Mouse (Mus musculus) Patski (cell line): ENCODE measurements at regions not wholly inside any gene's neighbourhood (a gene's known extent, or its start where the extent isn't known, plus 50 kb on each side); places are given as distances from the start of the nearest gene placed in this dataset.
"Not testable (repeated sequence)": the region's sequence is repeated elsewhere in the genome, so short reads cannot be mapped to it uniquely, and the experiment has no call there.

Experiments used
- ATAC-seq: fragments of 100-300 bp; one replicate; pipeline ENCODE4 v1.8.0; 2021
- CTCF ChIA-PET: fragments of 350-600 bp; sonication (Branson Sonifier 250); formaldehyde crosslinking; loops from one replicate; lab custom pipeline; 2022; ENCODE audit warnings: inconsistent platforms; lab: Charles Lee
- POLR2A ChIA-PET: fragments of 350-600 bp; sonication (Branson Sonifier 250); formaldehyde crosslinking; loops from one replicate; lab custom pipeline; 2022; ENCODE audit warnings: antibody characterized with exemption, inconsistent platforms; lab: Charles Lee
- DNase-seq: peaks from one replicate; pipeline ENCODE4 v3.0.0-alpha.2; 2011; ENCODE audit warnings: low read depth, low spot score
- H3K27me3 ChIP-seq: fragments of 371-371 bp; one replicate; pipeline ENCODE4 v1.5.1; 2021
- CTCF ChIP-seq: fragments of 100-300 bp; IDR thresholded peaks from one replicate; pipeline ENCODE4 v1.5.1; 2021
- in situ Hi-C: fragments of 300-500 bp; cut with MboI; formaldehyde crosslinking; loops from 3 replicates; pipeline ENCODE4 v1.11.1; 2018; ENCODE audit warnings: low pct_unique_long_range_greater_than_20kb, mixed read lengths

GRCm38 (mm10) chrX:157107747-157108146, 307.4 kb downstream of the Phex start:
- CTCF ChIA-PET: no interaction called here
- TF ChIP-seq CTCF: no peak
- no peaks in the 10 kb centered on the region for H3K27me3 ChIP-seq
- DNase-seq (no peak), ATAC-seq (no peak)
- POLR2A ChIA-PET: no interaction called here
- in situ Hi-C loops: no loop called here

GRCm38 (mm10) chrX:157080025-157080424, 335.1 kb downstream of the Phex start:
- in situ Hi-C loops: no loop called here
- DNase-seq: no peak
- ChIA-PET CTCF (interaction anchor here (1.0 kb wide), 1 partner anchor 11 kb away, joined by 3 read pairs; no protein-coding TSS in a partner anchor), POLR2A (no interaction called here)
- no peak for ATAC-seq
- no peaks in the 10 kb centered on the region for H3K27me3 ChIP-seq
- no peak for TF ChIP-seq CTCF

GRCm38 (mm10) chrX:157079606-157080005, 335.5 kb downstream of the Phex start:
- no peaks in the 10 kb centered on the region for H3K27me3 ChIP-seq
- in situ Hi-C loops: no loop called here
- no peak for ATAC-seq
- POLR2A ChIA-PET: no interaction called here
- CTCF ChIA-PET: interaction anchor here (1.0 kb wide), 1 partner anchor 10 kb away, joined by 3 read pairs; no protein-coding TSS in a partner anchor
- DNase-seq: no peak
- no peak for TF ChIP-seq CTCF

- CTCF ChIA-PET, DNase-seq, ATAC-seq, in situ Hi-C loops, H3K27me3 ChIP-seq: not testable (repeated sequence)
- POLR2A ChIA-PET: interaction anchor here (0.7 kb wide), 1 partner anchor 23 kb away, joined by 5 read pairs; no protein-coding TSS in a partner anchor
These were observed 337.1 kb downstream of the Phex start for GRCm38 (mm10) chrX:157078061-157078460.

- no peak for TF ChIP-seq CTCF
- DNase-seq (no peak), ATAC-seq (no peak)
- in situ Hi-C loops: no loop called here
- POLR2A ChIA-PET: no interaction called here
- H3K27me3 ChIP-seq: peaks cover 8% of the 10 kb centered on the region
- CTCF ChIA-PET: no interaction called here
These were observed 338.9 kb downstream of the Phex start for GRCm38 (mm10) chrX:157076193-157076592.

GRCm38 (mm10) chrX:157051629-157052315, 363.3 kb downstream of the Phex start:
- TF ChIP-seq CTCF: no peak
- CTCF ChIA-PET: no interaction called here
- in situ Hi-C loops: no loop called here
- POLR2A ChIA-PET: no interaction called here
- H3K27me3 ChIP-seq: peaks cover 12% of the 10 kb centered on the region
- DNase-seq (no peak), ATAC-seq (no peak)

GRCm38 (mm10) chrX:157028913-157029312, 386.2 kb downstream of the Phex start:
- no peaks in the 10 kb centered on the region for H3K27me3 ChIP-seq
- no peak for TF ChIP-seq CTCF
- ChIA-PET CTCF (no interaction called here), POLR2A (no interaction called here)
- in situ Hi-C loops: no loop called here
- no peak for DNase-seq
- no peak for ATAC-seq

DNA sequence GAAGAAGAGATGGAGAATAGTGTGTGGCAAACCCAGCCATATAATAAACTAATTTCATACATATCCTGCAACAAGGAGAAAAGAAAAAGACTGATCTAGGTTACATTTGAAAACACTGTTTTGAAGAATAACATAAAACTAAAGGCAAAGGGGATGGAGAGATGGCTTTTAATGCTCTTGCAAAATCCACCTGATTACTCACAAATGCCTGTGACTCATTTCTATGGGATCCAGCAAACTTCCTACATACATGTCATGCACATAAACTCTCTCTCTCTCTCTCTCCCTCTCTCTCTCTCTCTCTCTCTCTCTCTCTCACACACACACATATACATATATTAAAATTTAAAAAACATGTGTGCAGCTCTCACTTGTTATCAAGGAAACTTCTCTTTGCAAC, 390.8 kb downstream of the Phex start:
- ATAC-seq: no peak
- peaks cover 5% of the 10 kb centered on the region for H3K27me3 ChIP-seq
- no peak for DNase-seq
- CTCF ChIA-PET: no interaction called here
- in situ Hi-C loops: no loop called here
- POLR2A ChIA-PET: no interaction called here
- no peak for TF ChIP-seq CTCF

DNA sequence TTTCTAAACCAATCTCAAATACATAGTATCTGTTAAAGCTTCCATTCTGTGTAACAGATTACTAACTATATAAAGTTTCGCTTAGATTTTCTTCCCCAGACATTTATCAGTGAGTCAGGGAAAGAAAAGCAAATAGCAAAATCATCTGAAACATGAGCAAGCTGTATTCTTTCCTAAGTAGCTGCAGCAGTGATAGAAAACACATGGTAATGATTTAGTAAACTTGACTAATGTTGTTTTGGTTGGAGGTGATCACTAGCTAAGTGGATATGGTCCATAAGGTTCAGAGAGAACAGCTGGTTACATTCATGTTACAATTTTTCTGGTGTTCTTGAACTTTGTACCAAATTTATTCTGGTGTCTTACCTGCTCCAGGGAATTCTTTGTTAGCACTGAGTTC, 393.3 kb downstream of the Phex start:
- ChIA-PET POLR2A (no interaction called here), CTCF (no interaction called here)
- ATAC-seq (no peak), DNase-seq (no peak)
- TF ChIP-seq CTCF: no peak
- peaks cover 5% of the 10 kb centered on the region for H3K27me3 ChIP-seq
- in situ Hi-C loops: no loop called here

DNA sequence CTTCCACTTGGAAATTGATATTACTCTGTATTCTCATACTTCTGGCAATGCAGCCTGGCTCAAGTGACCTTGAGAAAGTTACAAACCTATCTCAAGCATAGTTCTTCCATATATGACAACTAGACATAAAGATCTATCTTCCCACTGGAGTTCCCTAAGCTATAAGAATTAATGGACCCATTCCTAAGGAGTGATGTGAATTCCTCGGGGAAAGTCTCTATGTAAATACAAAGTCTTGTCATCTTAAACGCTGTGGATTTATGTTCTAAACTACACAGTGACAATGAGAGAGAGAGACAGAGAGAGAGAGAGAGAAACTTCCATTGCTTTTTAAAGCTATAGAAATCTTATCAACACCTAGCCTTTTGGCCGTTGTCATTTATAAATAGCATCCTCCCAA, 394.8 kb downstream of the Phex start:
- ATAC-seq: no peak

GRCm38 (mm10) chrX:156989986-156990518, 425.1 kb downstream of the Phex start:
- ATAC-seq (no peak), DNase-seq (no peak)
- in situ Hi-C loops: loop anchor here (5.0 kb wide), 1 partner anchor 68 kb away; no protein-coding TSS in a partner anchor
- peaks cover 9% of the 10 kb centered on the region for H3K27me3 ChIP-seq
- no peak for TF ChIP-seq CTCF
- ChIA-PET CTCF (no interaction called here), POLR2A (no interaction called here)

More for the DNA sequence above, 394.8 kb downstream of the Phex start:
- TF ChIP-seq CTCF: no peak
- no peak for DNase-seq
- CTCF ChIA-PET: no interaction called here
- peaks cover 5% of the 10 kb centered on the region for H3K27me3 ChIP-seq
- in situ Hi-C loops: no loop called here
- POLR2A ChIA-PET: no interaction called here
